In the genomic region with DNA sequence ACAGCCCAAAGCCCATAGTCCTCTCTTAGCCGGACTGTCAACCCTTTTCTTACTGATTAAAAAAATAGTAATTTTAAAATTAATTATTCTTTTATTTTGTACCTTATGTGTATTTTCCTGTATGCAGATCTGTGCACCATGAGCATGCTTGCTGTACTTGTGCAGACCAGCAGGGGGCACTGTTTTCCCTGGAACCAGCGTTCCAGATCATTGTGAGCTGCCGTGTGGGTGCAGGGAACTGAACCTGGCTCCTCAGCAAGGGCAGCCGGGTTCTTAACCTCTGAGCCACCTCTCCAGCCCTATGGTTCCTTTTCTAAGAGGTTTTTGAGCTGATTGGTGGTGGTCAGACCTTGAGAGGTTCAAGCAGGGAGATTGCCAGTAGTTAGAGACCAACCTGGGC, we compare ENCODE assay signal across 10 mouse cellular contexts.
DNase-seq lines count a peak whose midpoint lies in the region; ATAC-seq and TF ChIP-seq lines count a peak whose summit lies in the region.
"Had no signal": no experiment of that assay in that cellular context is flagged by ENCODE, and none has a peak within 500 bp of the region (broad histone marks: within the 10 kb centered on the region; RNA-seq: fewer than 3 reads in every experiment).

No protein-coding gene starts in this region.

- no peak overlapping the region for H3K4me3 ChIP-seq in embryonic facial prominence, embryonic 12.5 days
- H3K4me3 ChIP-seq in embryonic facial prominence, embryonic 10.5 days, result no peak overlapping the region
- no peak overlapping the region for H3K4me3 ChIP-seq in lung, embryonic 14.5 days (ENCODE audit: low read depth, low read length)
- H3K4me3 ChIP-seq in MEL (ENCODE audit: control insufficient read depth in 1 of 2, insufficient read depth in 1 of 2, low read depth in 2 of 2, low read length in 2 of 2), result no peak overlapping the region
- no peak overlapping the region for H3K4me3 ChIP-seq in limb, embryonic 15.5 days
- H3K4me3 ChIP-seq: hindbrain, embryonic 10.5 days; neural tube, embryonic 13.5 days had no signal

- DNase-seq in embryonic facial prominence, embryonic 10.5 days (ENCODE audit: low spot score), result no peak
- no peak for DNase-seq in lung, embryonic 14.5 days
- no peak for DNase-seq in lung, postnatal 14 days
- peak; percentile 63 for DNase-seq in MEL (ENCODE audit: low read depth, low spot score)
- no peak for DNase-seq in adrenal gland, adult 8-10 months

- peaks cover 25% of the 10 kb centered on the region for H3K36me3 ChIP-seq in embryonic facial prominence, embryonic 12.5 days
- H3K36me3 ChIP-seq in embryonic facial prominence, embryonic 10.5 days (replicated peaks), result peaks cover 83% of the 10 kb centered on the region
- peaks cover 20% of the 10 kb centered on the region; the same call in 1 of the 2 replicates for H3K36me3 ChIP-seq in lung, embryonic 14.5 days (ENCODE audit: insufficient read depth)
- peaks cover 0 to 3% of the 10 kb centered on the region in 2 experiments; a peak in 1 of 4 replicates for H3K36me3 ChIP-seq in MEL (ENCODE audit: control insufficient read depth in 1 of 2, insufficient read depth in 2 of 2, low read length in 2 of 2)
- H3K36me3 ChIP-seq in limb, embryonic 15.5 days, result peaks cover 11% of the 10 kb centered on the region
- H3K36me3 ChIP-seq: neural tube, embryonic 13.5 days had no signal

- no peak overlapping the region for H3K9ac ChIP-seq in embryonic facial prominence, embryonic 12.5 days
- no peak overlapping the region for H3K9ac ChIP-seq in lung, embryonic 14.5 days
- H3K9ac ChIP-seq in MEL (ENCODE audit: control insufficient read depth, low read depth, low read length, poor library complexity, severe bottlenecking), result no peak overlapping the region
- H3K9ac ChIP-seq in limb, embryonic 15.5 days, result no peak overlapping the region
- H3K9ac ChIP-seq: neural tube, embryonic 13.5 days had no signal

- TF ChIP-seq RAD21 in MEL (IDR thresholded peaks at IDR 0.05; ENCODE audit: low read depth, low read length), result peak; percentile 86

- H3K4me2 ChIP-seq in embryonic facial prominence, embryonic 12.5 days (replicated peaks), result no peak overlapping the region
- no peak overlapping the region for H3K4me2 ChIP-seq in lung, embryonic 14.5 days
- no peak overlapping the region for H3K4me2 ChIP-seq in limb, embryonic 15.5 days
- H3K4me2 ChIP-seq: neural tube, embryonic 13.5 days had no signal

- no peaks in the 10 kb centered on the region for H3K9me3 ChIP-seq in embryonic facial prominence, embryonic 12.5 days
- H3K9me3 ChIP-seq in embryonic facial prominence, embryonic 10.5 days, result 0 out of 2 replicates have a peak, but pooled peaks cover 2% of the 10 kb centered on the region
- no peaks in the 10 kb centered on the region for H3K9me3 ChIP-seq in lung, embryonic 14.5 days (ENCODE audit: low read depth, low read length)
- H3K9me3 ChIP-seq in MEL (replicated peaks; ENCODE audit: insufficient read depth, low read length), result no peaks in the 10 kb centered on the region
- no peaks in the 10 kb centered on the region for H3K9me3 ChIP-seq in limb, embryonic 15.5 days
- H3K9me3 ChIP-seq: hindbrain, embryonic 10.5 days; neural tube, embryonic 13.5 days had no signal

- H3K27ac ChIP-seq in embryonic facial prominence, embryonic 12.5 days, result peak overlapping the region; percentile 71
- no peak overlapping the region for H3K27ac ChIP-seq in embryonic facial prominence, embryonic 10.5 days (replicated peaks)
- H3K27ac ChIP-seq in lung, embryonic 14.5 days (ENCODE audit: low read depth), result no peak overlapping the region
- H3K27ac ChIP-seq in MEL (ENCODE audit: control insufficient read depth, low read depth, low read length), result no peak overlapping the region
- H3K27ac ChIP-seq in limb, embryonic 15.5 days, result peak overlapping the region; percentile 77
- H3K27ac ChIP-seq: hindbrain, embryonic 10.5 days; neural tube, embryonic 13.5 days had no signal

- no peaks in the 10 kb centered on the region for H3K27me3 ChIP-seq in embryonic facial prominence, embryonic 12.5 days
- no peaks in the 10 kb centered on the region for H3K27me3 ChIP-seq in embryonic facial prominence, embryonic 10.5 days (replicated peaks; ENCODE audit: low read depth, poor library complexity, severe bottlenecking)
- no peaks in the 10 kb centered on the region for H3K27me3 ChIP-seq in lung, embryonic 14.5 days (ENCODE audit: insufficient read depth, low read length)
- H3K27me3 ChIP-seq in MEL (ENCODE audit: control insufficient read depth in 1 of 2, insufficient read depth in 2 of 2, low read length in 2 of 2), result no peaks in the 10 kb centered on the region
- H3K27me3 ChIP-seq in limb, embryonic 15.5 days, result no peaks in the 10 kb centered on the region
- H3K27me3 ChIP-seq: neural tube, embryonic 13.5 days had no signal

- WGBS in embryonic facial prominence, embryonic 12.5 days, result 87% methylated on average over 4 of the region's 4 CpGs
- WGBS in embryonic facial prominence, embryonic 10.5 days, result 84% methylated on average over 4 of the region's 4 CpGs
- 86% methylated on average over 4 of the region's 4 CpGs for WGBS in lung, embryonic 14.5 days
- WGBS in limb, embryonic 15.5 days, result 92% methylated on average over 4 of the region's 4 CpGs

- peak; percentile 64 for TF ChIP-seq CTCF in lung, embryonic 14.5 days (IDR thresholded peaks at IDR 0.05; ENCODE audit: low read depth)
- TF ChIP-seq CTCF in MEL (IDR thresholded peaks at IDR 0.05 in 2 of 3, conservative IDR thresholded peaks at IDR 0.05 in 1 of 3; ENCODE audit: control insufficient read depth in 1 of 3, insufficient read depth in 1 of 3, low read depth in 2 of 3, low read length in 3 of 3, poor library complexity in 1 of 3, severe bottlenecking in 1 of 3), result peak; percentile 75 to 92 (median 86)

- no peak for TF ChIP-seq EP300 in MEL (IDR thresholded peaks at IDR 0.05; ENCODE audit: low read depth in 1 of 2, low read length in 2 of 2)

- H3K79me2 ChIP-seq in MEL (ENCODE audit: control insufficient read depth, insufficient read depth, low read length, poor library complexity), result no peaks in the 10 kb centered on the region

- ATAC-seq in embryonic facial prominence, embryonic 12.5 days (ENCODE audit: insufficient number of reproducible peaks, insufficient read depth, low FRiP score, low TSS enrichment), result no peak
- no peak for ATAC-seq in lung, embryonic 14.5 days (ENCODE audit: insufficient read depth)
- no peak for ATAC-seq in limb, embryonic 15.5 days (ENCODE audit: insufficient number of reproducible peaks, low FRiP score, low TSS enrichment, low read depth)
- no peak for ATAC-seq in activated CD4-positive, CD25-positive, alpha-beta regulatory T cell, adult 4 months

- peaks cover 41% of the 10 kb centered on the region for H3K4me1 ChIP-seq in embryonic facial prominence, embryonic 12.5 days
- peaks cover 41% of the 10 kb centered on the region for H3K4me1 ChIP-seq in embryonic facial prominence, embryonic 10.5 days
- H3K4me1 ChIP-seq in lung, embryonic 14.5 days (ENCODE audit: insufficient read depth), result peaks cover 5% of the 10 kb centered on the region
- H3K4me1 ChIP-seq in MEL (ENCODE audit: control insufficient read depth in 1 of 2, insufficient read depth in 2 of 2, low read length in 2 of 2), result peaks cover 0 to 9% of the 10 kb centered on the region in 2 experiments; a peak in 2 of 4 replicates
- H3K4me1 ChIP-seq in limb, embryonic 15.5 days, result peaks cover 39% of the 10 kb centered on the region

- no peak for TF ChIP-seq POLR2A in MEL (IDR thresholded peaks at IDR 0.05; ENCODE audit: control insufficient read depth in 1 of 2, insufficient read depth in 1 of 2, low read depth in 1 of 2, low read length in 2 of 2, poor library complexity in 1 of 2)

TF ChIP-seq in MEL, 35 proteins besides CTCF, POLR2A, EP300 and RAD21:
- TF ChIP-seq ZC3H11A (IDR thresholded peaks at IDR 0.05; ENCODE audit: low read depth, low read length) (peak; percentile 90), SMC3 (IDR thresholded peaks at IDR 0.05; ENCODE audit: low read depth, low read length) (peak; percentile 91), POLR2AphosphoS5 (IDR thresholded peaks at IDR 0.05; ENCODE audit: borderline replicate concordance, low read depth, low read length) (no peak), KAT2A (conservative IDR thresholded peaks at IDR 0.05; ENCODE audit: low read depth, low read length) (no peak), MAX (IDR thresholded peaks at IDR 0.05; ENCODE audit: low read length) (no peak)

Comparison
In these comparisons a context has a peak if more than half of its experiments do, and no peak if none do; other contexts are left out.
1. H3K27ac ChIP-seq: peak in embryonic facial prominence, embryonic 12.5 days (single experiment) and limb, embryonic 15.5 days (single experiment); none in embryonic facial prominence, embryonic 10.5 days (single experiment), lung, embryonic 14.5 days (single experiment) and MEL (single experiment).